Mouse (Mus musculus): Measurements from ENCODE around the gene Vipr2. TPM values are rescaled to one million over a fixed set of nuclear protein-coding genes. Genes with fewer than 3 reads are reported as not detected.

Gene Vipr2
- total RNA-seq, 2 experiments from 2014 or later, result 1.2 to 1.5 TPM

GRCm38 (mm10) chr12:116094765-116095555 lies 17.4 kb downstream of the Vipr2 start:
- intact Hi-C loops (cut with DNase I), result no loop called here
- no peak for DNase-seq

- intact Hi-C loops (cut with DNase I), result no loop called here
- no peak for DNase-seq
Measured at GRCm38 (mm10) chr12:116096361-116096904, 18.9 kb downstream of the Vipr2 start.

GRCm38 (mm10) chr12:116097166-116097565 lies 19.6 kb downstream of the Vipr2 start:
- intact Hi-C loops (cut with DNase I), result no loop called here
- DNase-seq, result no peak

GRCm38 (mm10) chr12:116101945-116102344 lies 24.4 kb downstream of the Vipr2 start:
- no peak for DNase-seq
- intact Hi-C loops (cut with DNase I), result no loop called here

- intact Hi-C loops (cut with DNase I), result no loop called here
- no peak for DNase-seq
Measured at GRCm38 (mm10) chr12:116109451-116110353, 32.2 kb downstream of the Vipr2 start.

- intact Hi-C loops (cut with DNase I), result no loop called here
- no peak for DNase-seq
Measured at GRCm38 (mm10) chr12:116111007-116111694, 33.6 kb downstream of the Vipr2 start.

DNA sequence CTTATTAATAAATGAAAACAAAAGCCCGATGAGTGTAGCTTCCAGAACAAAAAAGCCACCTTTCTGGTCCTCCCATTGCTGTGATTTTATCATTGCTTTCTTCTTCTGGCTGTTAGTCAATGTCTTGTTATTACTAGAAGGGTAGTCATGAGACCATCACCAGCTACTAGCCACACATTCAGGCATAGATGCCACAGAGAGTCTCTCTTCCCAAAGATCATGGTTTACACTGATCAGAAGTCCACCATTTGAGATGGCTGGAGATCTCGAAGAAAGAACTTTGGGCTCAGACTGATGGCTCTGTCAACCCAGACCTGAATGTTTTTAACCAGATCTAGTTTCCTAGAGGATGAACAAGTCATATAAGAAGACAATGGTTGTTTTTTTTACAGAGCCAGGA lies 38.3 kb downstream of the Vipr2 start:
- intact Hi-C loops (cut with DNase I), result no loop called here
- no peak for DNase-seq

DNA sequence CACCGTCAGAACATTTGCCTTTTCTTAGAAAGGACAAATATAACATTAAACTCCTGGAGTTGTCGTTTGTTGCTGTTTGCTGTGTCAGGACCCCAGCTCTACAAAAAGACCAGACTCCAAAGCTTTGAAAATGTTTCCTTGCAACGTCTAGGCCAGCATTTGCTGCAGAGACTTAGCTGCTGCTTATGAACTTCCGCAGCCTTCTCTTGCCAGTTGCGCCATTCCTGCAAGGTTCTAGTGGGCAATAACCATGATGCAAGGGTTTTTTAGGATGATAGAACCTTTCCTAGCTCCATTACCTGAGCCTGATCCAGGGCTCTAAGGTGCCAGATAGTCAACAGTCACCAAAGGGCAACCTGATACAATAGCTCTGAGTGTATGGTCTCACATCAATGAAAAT lies 38.9 kb downstream of the Vipr2 start:
- no peak for DNase-seq
- intact Hi-C loops (cut with DNase I), result no loop called here

DNA sequence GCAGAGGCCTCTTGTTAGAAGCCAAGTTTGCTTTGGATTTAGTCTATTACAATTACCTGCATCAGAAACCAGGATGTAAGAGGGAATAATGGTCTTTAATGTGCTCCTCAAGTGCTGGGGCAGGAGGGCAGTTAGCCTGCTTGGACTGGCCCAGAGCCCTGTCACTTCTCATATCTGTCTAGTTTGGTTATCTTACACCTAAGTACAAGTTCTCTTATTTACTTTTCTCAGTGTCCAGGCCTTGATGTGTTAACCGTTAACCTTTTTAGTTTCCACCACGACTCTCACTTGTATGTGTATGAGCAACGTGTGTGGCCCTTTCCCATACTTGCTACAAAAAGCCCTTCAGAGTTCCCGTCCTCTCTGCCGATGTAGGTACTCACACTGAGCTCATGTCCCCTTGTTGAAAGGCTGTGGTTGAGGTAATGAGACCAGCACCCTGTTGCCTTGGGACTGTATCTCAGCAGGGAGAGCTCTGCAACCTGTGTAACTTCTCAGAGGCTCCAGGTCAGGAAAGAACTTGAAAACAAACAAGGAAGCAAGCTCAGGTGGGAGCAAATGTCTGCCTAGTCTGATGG lies 39.9 kb downstream of the Vipr2 start:
- intact Hi-C loops (cut with DNase I), result no loop called here
- DNase-seq, result no peak

DNA sequence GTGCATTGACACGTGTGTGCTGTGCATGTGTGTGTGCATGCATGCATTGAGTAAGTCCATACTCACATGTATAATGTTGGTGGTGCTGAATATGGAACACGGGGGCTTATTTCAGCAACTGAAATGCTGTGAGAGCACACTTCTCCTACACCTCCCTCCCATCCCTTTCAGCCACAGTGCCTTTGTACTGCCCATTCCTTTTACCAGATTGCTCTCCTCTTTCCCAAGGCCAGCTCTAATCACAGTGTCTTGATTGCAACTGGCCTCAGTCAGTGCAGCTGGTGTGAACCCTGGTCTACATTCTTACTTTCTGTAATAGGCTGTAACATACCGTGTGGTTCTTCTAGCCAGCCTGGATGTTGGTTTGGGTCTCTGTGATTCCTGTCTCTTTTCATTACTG lies 41.5 kb downstream of the Vipr2 start:
- DNase-seq, result no peak
- intact Hi-C loops (cut with DNase I), result no loop called here

GRCm38 (mm10) chr12:116123786-116124185 lies 46.3 kb downstream of the Vipr2 start:
- DNase-seq, result no peak
- intact Hi-C loops (cut with DNase I), result no loop called here

DNA sequence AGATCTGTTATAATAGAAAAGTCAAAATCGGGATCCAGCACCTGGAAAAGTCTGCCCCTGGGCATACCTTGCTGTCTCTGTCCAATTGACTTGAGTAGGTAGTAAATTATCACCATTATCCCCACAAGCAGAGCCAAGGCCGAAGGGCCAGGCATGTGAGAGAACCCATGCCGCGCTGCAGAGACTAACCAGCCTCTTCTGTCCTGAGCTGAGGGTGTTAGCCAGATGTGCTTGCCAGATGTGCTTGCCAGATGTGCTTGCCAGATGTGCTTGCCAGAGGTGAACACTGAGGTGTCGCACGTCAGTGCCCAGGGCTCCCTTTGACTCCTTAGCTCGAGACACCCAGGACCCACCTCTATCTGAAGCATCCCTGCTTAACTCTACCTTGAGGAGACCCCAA lies 53.4 kb downstream of the Vipr2 start:
- intact Hi-C loops (cut with DNase I), result no loop called here
- no peak for DNase-seq

GRCm38 (mm10) chr12:116132909-116133308 lies 55.4 kb downstream of the Vipr2 start:
- intact Hi-C loops (cut with DNase I), result no loop called here
- no peak for DNase-seq

- DNase-seq, result no peak
- intact Hi-C loops (cut with DNase I), result no loop called here
Measured at GRCm38 (mm10) chr12:116135906-116136305, 58.4 kb downstream of the Vipr2 start.

- intact Hi-C loops (cut with DNase I), result no loop called here
- no peak for DNase-seq
Measured at GRCm38 (mm10) chr12:116138322-116139205, 61.0 kb downstream of the Vipr2 start.

DNA sequence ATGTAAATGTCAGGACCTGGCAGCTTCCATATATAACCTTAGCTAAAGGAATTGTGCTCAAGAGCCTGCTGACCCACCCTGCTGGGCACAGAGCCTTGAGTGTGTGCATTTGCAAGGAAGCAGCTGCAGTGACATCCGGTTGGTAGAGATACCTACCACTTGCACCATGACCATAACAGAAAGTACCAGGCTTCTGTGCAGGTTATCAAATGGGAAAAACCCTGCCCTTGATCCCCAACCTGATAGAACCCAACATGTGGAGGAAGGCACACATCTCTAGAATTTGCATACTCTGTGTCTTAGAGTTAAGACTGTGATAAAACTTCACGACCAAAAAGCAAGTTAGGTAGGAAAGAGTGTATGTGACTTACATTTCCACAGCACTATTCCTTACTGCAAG lies 63.1 kb downstream of the Vipr2 start:
- no peak for DNase-seq
- intact Hi-C loops (cut with DNase I), result no loop called here

DNA sequence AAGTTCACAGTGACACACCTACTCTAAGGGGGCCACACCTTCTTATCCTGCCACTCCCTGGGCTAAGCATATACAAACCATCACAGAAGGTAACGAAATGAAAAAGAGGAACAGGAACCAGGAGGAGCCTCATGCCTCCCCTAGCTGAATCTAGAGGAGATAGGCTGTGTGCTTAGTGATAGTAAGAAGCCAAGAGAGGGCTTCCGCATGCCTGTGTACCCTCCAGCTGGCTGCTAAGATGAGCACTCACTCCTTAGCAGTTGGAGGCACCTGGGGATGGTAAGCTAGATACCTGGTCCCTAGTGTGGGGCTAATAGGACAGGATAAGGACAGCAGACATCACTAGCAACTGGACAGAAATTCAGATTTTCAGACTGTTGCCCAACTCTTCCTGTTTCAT lies 64.3 kb downstream of the Vipr2 start:
- intact Hi-C loops (cut with DNase I), result no loop called here
- DNase-seq, result no peak

DNA sequence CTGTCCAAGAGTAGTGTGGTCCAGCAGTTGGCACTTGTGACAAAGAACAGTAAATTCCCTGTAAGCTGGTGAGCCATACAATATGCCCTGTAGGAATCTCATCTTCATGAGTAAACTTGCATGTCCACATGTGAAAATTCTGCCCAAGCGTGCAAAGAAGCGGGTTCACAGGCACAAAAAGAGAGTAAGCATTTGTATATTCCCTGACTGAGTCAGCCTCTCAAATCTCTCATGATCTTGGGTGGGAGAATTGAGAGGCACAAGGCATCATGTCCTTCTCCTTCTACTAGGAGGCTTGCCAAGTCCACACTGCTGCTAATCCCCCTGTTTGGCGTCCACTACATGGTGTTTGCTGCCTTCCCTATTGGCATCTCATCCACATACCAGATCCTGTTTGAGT lies 64.9 kb downstream of the Vipr2 start:
- intact Hi-C loops (cut with DNase I), result no loop called here
- DNase-seq, result no peak

- DNase-seq, result no peak
- intact Hi-C loops (cut with DNase I), result no loop called here
Measured at GRCm38 (mm10) chr12:116145246-116145645, 67.7 kb downstream of the Vipr2 start.

- intact Hi-C loops (cut with DNase I), result no loop called here
- no peak for DNase-seq
Measured at GRCm38 (mm10) chr12:116145686-116146085, 68.2 kb downstream of the Vipr2 start.

Measured in gastrocnemius, postnatal 36 days (tissue).